Mouse (Mus musculus) limb, embryonic 10.5 days (tissue): ENCODE results near the gene Pcyt1a. TPM values are rescaled to one million over a fixed set of nuclear protein-coding genes. Genes with fewer than 3 reads are reported as not detected.
"Not testable (repeated sequence)": the region's sequence is repeated elsewhere in the genome, so short reads cannot be mapped to it uniquely, and the experiment has no call there.

ENCODE experiments used
- DNase-seq: peaks from one replicate; pipeline ENCODE4 v3.0.0-alpha.2; 2017; ENCODE audit warnings: low spot score
- H3K27ac ChIP-seq: fragments of 300-500 bp; sonication (generic); 2 replicates; pipeline ENCODE4 v1.5.1; 2016; ENCODE audit warnings: mild to moderate bottlenecking
- H3K27me3 ChIP-seq: fragments of 300-500 bp; sonication (generic); 2 replicates; pipeline ENCODE4 v1.6.1; 2016; ENCODE audit warnings: low read depth, mild to moderate bottlenecking; ENCODE audit not compliant: poor library complexity, severe bottlenecking
- H3K36me3 ChIP-seq: fragments of 300-500 bp; sonication (generic); 2 replicates; pipeline ENCODE4 v1.6.1; 2016; ENCODE audit warnings: mild to moderate bottlenecking, moderate library complexity
- H3K4me1 ChIP-seq: fragments of 300-500 bp; sonication (generic); 2 replicates; pipeline ENCODE4 v1.6.1; 2016
- H3K4me3 ChIP-seq: fragments of 300-500 bp; sonication (generic); 2 replicates; pipeline ENCODE4 v1.5.1; 2016; ENCODE audit warnings: mild to moderate bottlenecking, moderate library complexity
- H3K9me3 ChIP-seq: fragments of 300-500 bp; sonication (generic); replicated peaks from 2 replicates; pipeline ENCODE4 v1.6.1; 2016; ENCODE audit warnings: mild to moderate bottlenecking
- WGBS: fragments of 180-500 bp; shearing (Covaris S2); methylation state at CpG from one replicate; pipeline ENCODE4 v1.1.7; 2016; 5-methylcytosine and 5-hydroxymethylcytosine counted together
- polyA plus RNA-seq: library from polyadenylated mRNA; unstranded; fragments of >200 nt; fragmentation: Nextera tagmentation; extraction: Ambion mirVana; gene quantifications from 2 replicates; pipeline ENCODE4 v1.2.1, GENCODE M21; 2016

The Pcyt1a gene
- polyA plus RNA-seq, 1 experiment from 2014 or later = 38.6 TPM

GRCm38 (mm10) chr16:32488939-32489338 lies 58.2 kb downstream of the Pcyt1a start:
- H3K36me3 ChIP-seq = no peaks in the 10 kb centered on the region
- no peak overlapping the region for H3K4me3 ChIP-seq
- no peak for DNase-seq
- H3K27ac ChIP-seq = no peak overlapping the region
- H3K9me3 ChIP-seq = no peaks in the 10 kb centered on the region
- peaks cover 26% of the 10 kb centered on the region for H3K4me1 ChIP-seq
- H3K27me3 ChIP-seq = no peaks in the 10 kb centered on the region
- 96% methylated on average over 3 of the region's 3 CpGs for WGBS

DNA sequence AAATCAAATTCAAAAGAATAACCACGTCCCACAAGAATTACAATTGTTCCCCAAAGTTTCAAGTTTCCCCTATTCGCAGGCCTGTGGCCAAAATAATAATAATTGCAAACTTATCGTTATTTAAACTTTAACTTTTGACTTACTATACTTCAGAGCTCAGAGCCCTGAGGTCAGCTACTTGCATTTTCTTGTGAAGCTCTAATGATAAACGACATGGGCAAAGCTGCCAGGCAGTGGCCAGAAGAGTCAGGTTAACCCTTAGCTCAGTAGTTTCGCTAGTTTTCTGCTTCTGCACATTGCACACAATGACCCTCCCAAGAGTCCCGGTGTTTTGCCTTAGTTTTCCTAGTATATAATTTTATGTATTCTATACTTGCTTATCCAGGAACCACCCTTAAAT lies 63.6 kb downstream of the Pcyt1a start:
- H3K4me3 ChIP-seq, H3K36me3 ChIP-seq, DNase-seq, H3K27ac ChIP-seq, H3K9me3 ChIP-seq: not testable (repeated sequence)
- 72% methylated on average over 6 of the region's 6 CpGs for WGBS
- Histone ChIP-seq H3K27me3 (peaks cover 11% of the 10 kb centered on the region; the same call in 1 of the 2 replicates), H3K4me1 (peaks cover 17% of the 10 kb centered on the region; the same call in 1 of the 2 replicates)

GRCm38 (mm10) chr16:32495965-32496364 lies 65.2 kb downstream of the Pcyt1a start, which contains the start of gene Zdhhc19:
Zdhhc19 (plus strand) TSS chr16:32496265.
- no peaks in the 10 kb centered on the region for H3K9me3 ChIP-seq
- H3K27ac ChIP-seq = no peak within 1 kb of the TSS
- no peak for DNase-seq
- H3K36me3 ChIP-seq = no peaks in the 10 kb centered on the region
- WGBS = 87% methylated on average over 3 of the region's 3 CpGs
- H3K4me1 ChIP-seq = peaks cover 33% of the 10 kb centered on the region
- peaks cover 11% of the 10 kb centered on the region; the same call in 1 of the 2 replicates for H3K27me3 ChIP-seq
- no peak within 1 kb of the TSS for H3K4me3 ChIP-seq

DNA sequence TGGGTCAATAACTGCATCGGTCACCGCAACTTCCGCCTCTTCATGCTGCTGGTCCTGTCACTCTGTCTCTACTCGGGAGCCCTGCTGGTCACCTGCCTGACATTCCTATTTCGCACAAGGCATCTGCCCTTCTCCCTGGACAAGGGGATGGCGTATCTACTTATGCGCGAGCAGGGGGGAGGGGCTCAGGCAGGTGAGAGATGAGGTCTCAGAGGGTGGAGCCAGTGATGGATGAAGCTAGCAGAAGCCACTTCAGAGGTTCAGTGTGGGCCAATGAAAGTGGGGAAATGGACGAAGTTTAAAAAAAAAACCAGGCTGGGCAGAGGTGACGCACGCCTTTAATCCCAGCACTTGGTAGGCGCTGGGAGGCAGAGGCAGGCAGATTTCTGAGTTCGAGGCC lies 68.3 kb downstream of the Pcyt1a start:
- no peaks in the 10 kb centered on the region for H3K9me3 ChIP-seq
- WGBS = 59% methylated on average over 13 of the region's 13 CpGs
- H3K27me3 ChIP-seq = peaks cover 15% of the 10 kb centered on the region; the same call in 1 of the 2 replicates
- no peak overlapping the region for H3K27ac ChIP-seq
- H3K36me3 ChIP-seq = no peaks in the 10 kb centered on the region
- peaks cover 46% of the 10 kb centered on the region for H3K4me1 ChIP-seq
- no peak overlapping the region for H3K4me3 ChIP-seq
- no peak for DNase-seq

GRCm38 (mm10) chr16:32499430-32500037 lies 68.8 kb downstream of the Pcyt1a start:
- Histone ChIP-seq H3K4me1 (peaks cover 46% of the 10 kb centered on the region), H3K27me3 (peaks cover 15% of the 10 kb centered on the region; the same call in 1 of the 2 replicates), H3K9me3 (no peaks in the 10 kb centered on the region), H3K36me3 (no peaks in the 10 kb centered on the region), H3K4me3 (peak overlapping the region; percentile 48), H3K27ac (peak overlapping the region; percentile 83)
- whole genome bisulfite sequencing = 9% methylated on average over 22 of the region's 22 CpGs
- DNase-seq = peak; percentile 94

- DNase-seq = no peak
- peaks cover 40% of the 10 kb centered on the region for H3K4me1 ChIP-seq
- peaks cover 15% of the 10 kb centered on the region; the same call in 1 of the 2 replicates for H3K27me3 ChIP-seq
- no peaks in the 10 kb centered on the region for H3K36me3 ChIP-seq
- H3K4me3 ChIP-seq = no peak overlapping the region
- H3K27ac ChIP-seq = no peak overlapping the region
- H3K9me3 ChIP-seq = no peaks in the 10 kb centered on the region
- WGBS = 69% methylated on average over 7 of the region's 7 CpGs
Observed at GRCm38 (mm10) chr16:32501459-32501858, 70.7 kb downstream of the Pcyt1a start.

DNA sequence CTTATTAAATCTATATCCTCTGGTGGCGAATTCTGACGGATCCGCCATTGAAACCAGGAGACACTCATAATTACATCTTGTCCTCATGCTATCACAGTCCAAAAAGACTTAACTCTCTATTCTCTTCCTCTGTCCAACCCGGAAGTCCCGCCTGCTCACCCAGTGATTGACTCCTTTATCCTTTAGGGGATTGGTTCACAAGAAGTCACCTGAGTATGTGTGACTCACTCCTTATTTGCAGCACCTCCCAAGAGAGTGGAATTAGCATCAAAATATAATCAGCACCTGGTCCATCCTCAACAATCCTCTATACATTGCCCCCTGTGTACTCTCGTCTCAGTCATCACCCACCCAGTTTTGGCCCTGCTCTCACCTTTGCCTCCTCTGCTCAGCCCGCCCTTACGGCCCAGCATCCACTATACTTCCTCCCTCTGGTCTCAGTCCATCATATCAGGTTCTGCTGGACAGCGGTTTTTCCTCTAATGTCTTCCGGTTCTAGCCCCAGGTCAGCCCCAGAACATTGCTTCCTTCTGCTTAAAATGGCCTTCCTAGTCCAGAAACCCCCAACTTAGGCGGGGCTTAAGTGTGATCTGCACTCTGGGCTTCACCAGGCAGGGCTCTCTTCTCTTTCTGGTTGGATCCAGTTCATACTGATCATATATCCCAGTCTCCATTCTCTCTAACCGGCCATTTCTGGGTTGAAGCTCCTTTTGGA lies 72.1 kb downstream of the Pcyt1a start:
- Histone ChIP-seq H3K36me3 (no peaks in the 10 kb centered on the region), H3K4me3 (no peak overlapping the region), H3K27ac (no peak overlapping the region), H3K9me3 (no peaks in the 10 kb centered on the region), H3K27me3 (peaks cover 15% of the 10 kb centered on the region; the same call in 1 of the 2 replicates), H3K4me1 (peaks cover 35% of the 10 kb centered on the region)
- WGBS = 90% methylated on average over 12 of the region's 12 CpGs
- DNase-seq = no peak

DNA sequence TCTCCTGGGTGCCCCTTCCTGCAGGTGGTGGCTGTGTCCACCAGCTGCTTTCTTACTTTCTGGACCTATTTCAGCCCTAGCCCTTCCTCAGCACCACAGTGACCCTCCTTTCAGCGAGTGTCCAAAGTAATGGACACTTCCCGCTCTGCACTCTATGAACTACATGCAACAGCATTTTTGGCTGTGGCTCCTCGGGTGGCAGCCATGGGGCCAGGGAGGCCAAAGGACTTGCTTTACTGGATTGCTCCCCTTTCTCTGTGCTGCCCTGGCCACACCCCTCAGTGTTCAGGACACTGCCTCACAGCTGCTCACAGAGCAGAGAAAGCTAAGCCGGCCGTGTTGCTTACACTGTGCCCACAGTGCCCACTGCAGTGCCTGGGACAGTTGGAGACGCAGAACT lies 72.9 kb downstream of the Pcyt1a start:
- Histone ChIP-seq H3K27ac (0 out of 2 replicates have a peak overlapping the region, but pooled peaks have one; percentile 25), H3K4me3 (no peak overlapping the region), H3K4me1 (peaks cover 36% of the 10 kb centered on the region), H3K36me3 (no peaks in the 10 kb centered on the region), H3K27me3 (peaks cover 9% of the 10 kb centered on the region; the same call in 1 of the 2 replicates), H3K9me3 (no peaks in the 10 kb centered on the region)
- WGBS = 83% methylated on average over 6 of the region's 6 CpGs
- no peak for DNase-seq

GRCm38 (mm10) chr16:32506298-32506697 lies 75.6 kb downstream of the Pcyt1a start:
- DNase-seq = no peak
- 88% methylated on average over 8 of the region's 8 CpGs for WGBS
- Histone ChIP-seq H3K4me3 (no peak overlapping the region), H3K27me3 (0 out of 2 replicates have a peak, but pooled peaks cover 4% of the 10 kb centered on the region), H3K27ac (no peak overlapping the region), H3K36me3 (no peaks in the 10 kb centered on the region), H3K4me1 (peaks cover 41% of the 10 kb centered on the region), H3K9me3 (no peaks in the 10 kb centered on the region)

DNA sequence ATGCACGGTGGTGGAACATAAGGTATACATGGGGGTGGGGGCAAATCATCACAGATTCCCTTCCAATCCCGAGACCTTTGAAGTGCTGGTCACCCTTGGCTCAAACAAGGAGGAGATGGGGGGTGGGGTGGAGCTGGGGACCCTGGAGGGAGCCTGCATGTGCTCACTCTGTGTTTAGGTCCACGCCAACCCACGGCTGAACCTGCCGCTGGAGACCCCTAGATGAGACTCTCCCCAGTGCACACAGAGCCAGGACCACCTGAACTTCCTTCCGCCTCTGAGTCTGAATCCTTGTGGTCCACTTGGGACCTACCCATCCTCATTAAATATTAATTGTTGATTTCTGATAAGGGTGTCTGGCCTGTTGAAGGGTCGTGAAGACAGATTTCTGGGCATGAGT lies 76.1 kb downstream of the Pcyt1a start:
- 0 out of 2 replicates have a peak, but pooled peaks cover 4% of the 10 kb centered on the region for H3K27me3 ChIP-seq
- H3K4me3 ChIP-seq = no peak overlapping the region
- WGBS = 83% methylated on average over 7 of the region's 7 CpGs
- H3K4me1 ChIP-seq = peaks cover 39% of the 10 kb centered on the region
- H3K9me3 ChIP-seq = no peaks in the 10 kb centered on the region
- no peak for DNase-seq
- H3K36me3 ChIP-seq = no peaks in the 10 kb centered on the region
- H3K27ac ChIP-seq = no peak overlapping the region

DNA sequence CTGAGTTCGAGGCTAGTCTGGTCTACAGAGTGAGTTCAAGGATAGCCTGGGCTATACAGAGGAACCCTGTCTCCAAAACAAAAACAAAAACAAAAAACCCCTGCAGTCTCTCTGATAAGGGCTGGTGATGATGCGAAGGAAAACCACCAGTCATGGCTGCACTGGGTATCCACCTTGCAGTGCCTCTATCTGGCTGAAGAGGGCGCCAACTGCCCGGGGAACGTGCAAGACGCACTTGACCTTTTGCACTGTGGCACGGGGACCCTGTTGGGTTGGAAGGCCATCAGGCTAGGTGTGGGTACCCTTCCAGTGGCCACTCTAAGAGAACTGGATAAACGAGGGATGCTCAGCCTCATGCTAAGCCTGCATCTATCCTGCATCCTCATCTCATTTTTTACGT lies 76.7 kb downstream of the Pcyt1a start:
- H3K4me1 ChIP-seq = peaks cover 39% of the 10 kb centered on the region
- H3K27me3 ChIP-seq = 0 out of 2 replicates have a peak, but pooled peaks cover 4% of the 10 kb centered on the region
- H3K9me3 ChIP-seq = no peaks in the 10 kb centered on the region
- no peak overlapping the region for H3K4me3 ChIP-seq
- 22% methylated on average over 9 of the region's 9 CpGs for WGBS
- DNase-seq = peak; percentile 77
- no peak overlapping the region for H3K27ac ChIP-seq
- no peaks in the 10 kb centered on the region for H3K36me3 ChIP-seq

DNA sequence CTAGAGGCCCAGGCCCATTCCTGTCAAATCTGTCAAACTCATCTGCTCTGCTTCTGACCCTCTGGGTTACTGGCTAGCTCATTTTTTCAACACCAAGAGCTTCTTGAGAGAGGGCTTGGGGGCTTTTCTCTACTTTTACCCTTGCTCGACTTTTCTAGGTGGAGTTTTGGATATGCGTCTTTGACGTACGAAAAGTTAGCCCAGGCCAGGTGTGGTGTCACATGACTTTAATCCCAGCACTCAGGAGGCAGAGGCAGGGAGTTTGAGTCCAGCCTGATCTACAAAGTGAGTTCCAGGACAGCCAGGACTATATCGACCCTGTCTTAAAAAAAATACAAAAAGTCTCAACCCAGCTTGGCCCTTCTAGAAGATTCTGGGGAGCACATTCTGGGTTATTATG lies 77.3 kb downstream of the Pcyt1a start:
- DNase-seq = no peak
- WGBS = 88% methylated on average over 5 of the region's 5 CpGs
- H3K36me3 ChIP-seq = no peaks in the 10 kb centered on the region
- peaks cover 44% of the 10 kb centered on the region for H3K4me1 ChIP-seq
- no peak overlapping the region; the same call in 1 of the 2 replicates for H3K27ac ChIP-seq
- no peak overlapping the region for H3K4me3 ChIP-seq
- 0 out of 2 replicates have a peak, but pooled peaks cover 4% of the 10 kb centered on the region for H3K27me3 ChIP-seq
- H3K9me3 ChIP-seq = no peaks in the 10 kb centered on the region

GRCm38 (mm10) chr16:32508506-32509065 lies 77.9 kb downstream of the Pcyt1a start:
- Histone ChIP-seq H3K4me3 (no peak overlapping the region), H3K27ac (peak overlapping the region; percentile 64), H3K27me3 (0 out of 2 replicates have a peak, but pooled peaks cover 3% of the 10 kb centered on the region), H3K9me3 (no peaks in the 10 kb centered on the region), H3K4me1 (peaks cover 46% of the 10 kb centered on the region), H3K36me3 (no peaks in the 10 kb centered on the region)
- 46% methylated on average over 3 of the region's 3 CpGs for WGBS
- no peak for DNase-seq
